Mouse (Mus musculus) liver, embryonic 11.5 days (tissue): Measurements from ENCODE around the gene Mrpl27. TPM values are rescaled to one million over a fixed set of nuclear protein-coding genes. Genes with fewer than 3 reads are reported as not detected.
"Not testable (repeated sequence)": the region's sequence is repeated elsewhere in the genome, so short reads cannot be mapped to it uniquely, and the experiment has no call there.

Source experiments
- ATAC-seq: fragments of 200-750 bp; cut with Nextera tagmentation; replicated peaks from 2 replicates; pipeline ENCODE4 v1.8.0; 2017; ENCODE audit warnings: moderate number of reproducible peaks, mild to moderate bottlenecking, moderate TSS enrichment, moderate library complexity; ENCODE audit not compliant: low FRiP score
- DNase-seq: peaks from one replicate; pipeline ENCODE4 v3.0.0-alpha.2; 2017; ENCODE audit warnings: low spot score
- H3K27ac ChIP-seq: fragments of 300-500 bp; sonication (generic); 2 replicates; pipeline ENCODE4 v1.5.1; 2014; ENCODE audit warnings: mild to moderate bottlenecking, low read depth, low read length, control low read depth
- H3K27me3 ChIP-seq: fragments of 300-500 bp; sonication (generic); replicated peaks from 2 replicates; pipeline ENCODE4 v1.6.1; 2014; ENCODE audit warnings: low read length, mixed read lengths; ENCODE audit not compliant: control insufficient read depth, insufficient read depth
- H3K36me3 ChIP-seq: fragments of 300-500 bp; sonication (generic); 2 replicates; pipeline ENCODE4 v1.6.1; 2014; ENCODE audit warnings: mild to moderate bottlenecking, low read length, moderate library complexity, mixed read lengths; ENCODE audit not compliant: control insufficient read depth, insufficient read depth
- H3K4me1 ChIP-seq: fragments of 300-500 bp; sonication (generic); replicated peaks from 2 replicates; pipeline ENCODE4 v1.6.1; 2014; ENCODE audit warnings: low read length, mixed read lengths; ENCODE audit not compliant: control insufficient read depth, insufficient read depth
- H3K4me2 ChIP-seq: fragments of 300-500 bp; sonication (generic); 2 replicates; pipeline ENCODE4 v1.6.1; 2014; ENCODE audit warnings: mild to moderate bottlenecking, control low read depth, moderate library complexity
- H3K4me3 ChIP-seq: fragments of 300-500 bp; sonication (generic); 2 replicates; pipeline ENCODE4 v1.5.1; 2014; ENCODE audit warnings: low read depth, low read length, control low read depth
- H3K9ac ChIP-seq: fragments of 300-500 bp; sonication (generic); 2 replicates; pipeline ENCODE4 v1.6.1; 2014; ENCODE audit warnings: low read depth, low read length, control low read depth
- H3K9me3 ChIP-seq: fragments of 300-500 bp; sonication (generic); 2 replicates; pipeline ENCODE4 v1.6.1; 2016; ENCODE audit warnings: low read length, inconsistent platforms, mixed read lengths; ENCODE audit not compliant: control insufficient read depth
- WGBS: fragments of 180-500 bp; shearing (Covaris S2); extraction: QIAGEN DNeasy Blood & Tissue Kit; methylation state at CpG from one replicate; pipeline ENCODE4 v1.1.7; 2014; 5-methylcytosine and 5-hydroxymethylcytosine counted together
- polyA plus RNA-seq: library from polyadenylated mRNA; unstranded; fragments of >200 nt; fragmentation: Nextera tagmentation; extraction: Ambion mirVana; gene quantifications from 2 replicates; pipeline ENCODE4 v1.2.1, GENCODE M21; 2014

The Mrpl27 gene
- polyA plus RNA-seq, 1 experiment from 2014 or later, result 132 TPM

GRCm38 (mm10) chr11:94651241-94651640 lies 2.3 kb upstream of the Mrpl27 start:
- H3K4me2 ChIP-seq, result not testable (repeated sequence)
- 93% methylated on average over 5 of the region's 7 CpGs for WGBS

GRCm38 (mm10) chr11:94652973-94653372 lies 594 bp upstream of the Mrpl27 start:
- Histone ChIP-seq H3K9ac (peak overlapping the region; percentile 85), H3K4me1 (peaks cover 5% of the 10 kb centered on the region; the same call in 1 of the 2 replicates), H3K4me2 (peak overlapping the region; percentile 87), H3K27me3 (no peaks in the 10 kb centered on the region), H3K9me3 (no peaks in the 10 kb centered on the region), H3K4me3 (peak overlapping the region; percentile 81), H3K27ac (peak overlapping the region; percentile 92), H3K36me3 (peaks cover 8% of the 10 kb centered on the region; the same call in 1 of the 2 replicates)
- no peak for DNase-seq
- no peak for ATAC-seq
- WGBS, result 36% methylated on average over 8 of the region's 8 CpGs

More at GRCm38 (mm10) chr11:94651241-94651640, 2.3 kb upstream of the Mrpl27 start:
- DNase-seq, H3K9ac ChIP-seq, H3K27ac ChIP-seq, H3K9me3 ChIP-seq, H3K27me3 ChIP-seq, H3K4me1 ChIP-seq, ATAC-seq, H3K4me3 ChIP-seq: not testable (repeated sequence)
- H3K36me3 ChIP-seq, result peaks cover 21% of the 10 kb centered on the region

- no peak overlapping the region for H3K27ac ChIP-seq
- ATAC-seq, result no peak
- H3K9ac ChIP-seq, result no peak overlapping the region
- no peak overlapping the region for H3K4me3 ChIP-seq
- peaks cover 19% of the 10 kb centered on the region; the same call in 1 of the 2 replicates for H3K36me3 ChIP-seq
- DNase-seq, result no peak
- 67% methylated on average over 1 of the region's 1 CpGs for WGBS
- H3K4me2 ChIP-seq, result no peak overlapping the region
- no peaks in the 10 kb centered on the region for H3K4me1 ChIP-seq
- H3K9me3 ChIP-seq, result no peaks in the 10 kb centered on the region
- H3K27me3 ChIP-seq, result no peaks in the 10 kb centered on the region
These were observed 7.8 kb downstream of the Mrpl27 start for GRCm38 (mm10) chr11:94661344-94661743.

GRCm38 (mm10) chr11:94665281-94665680 lies 11.7 kb downstream of the Mrpl27 start:
- no peak for DNase-seq
- ATAC-seq, result no peak
- H3K27me3 ChIP-seq, result no peaks in the 10 kb centered on the region
- no peaks in the 10 kb centered on the region for H3K9me3 ChIP-seq
- H3K9ac ChIP-seq, result no peak overlapping the region
- H3K4me3 ChIP-seq, result no peak overlapping the region
- 83% methylated on average over 6 of the region's 6 CpGs for WGBS
- H3K4me1 ChIP-seq, result no peaks in the 10 kb centered on the region
- H3K36me3 ChIP-seq, result peaks cover 38% of the 10 kb centered on the region
- no peak overlapping the region for H3K27ac ChIP-seq
- no peak overlapping the region for H3K4me2 ChIP-seq

GRCm38 (mm10) chr11:94674984-94675383 lies 21.4 kb downstream of the Mrpl27 start:
- H3K9me3 ChIP-seq, result no peaks in the 10 kb centered on the region
- no peak overlapping the region for H3K4me2 ChIP-seq
- no peak overlapping the region for H3K27ac ChIP-seq
- H3K4me3 ChIP-seq, result no peak overlapping the region
- H3K27me3 ChIP-seq, result no peaks in the 10 kb centered on the region
- ATAC-seq (no peak), DNase-seq (no peak)
- no peak overlapping the region for H3K9ac ChIP-seq
- WGBS, result 77% methylated on average over 5 of the region's 5 CpGs
- H3K4me1 ChIP-seq, result peaks cover 11% of the 10 kb centered on the region
- H3K36me3 ChIP-seq, result peaks cover 3% of the 10 kb centered on the region; the same call in 1 of the 2 replicates

GRCm38 (mm10) chr11:94675446-94675845 lies 21.9 kb downstream of the Mrpl27 start:
- WGBS, result 82% methylated on average over 5 of the region's 5 CpGs
- Histone ChIP-seq H3K4me2 (no peak overlapping the region), H3K36me3 (no peaks in the 10 kb centered on the region; the same call in 1 of the 2 replicates), H3K9ac (no peak overlapping the region), H3K9me3 (no peaks in the 10 kb centered on the region), H3K4me1 (peaks cover 11% of the 10 kb centered on the region), H3K4me3 (no peak overlapping the region), H3K27ac (no peak overlapping the region), H3K27me3 (no peaks in the 10 kb centered on the region)
- ATAC-seq, result no peak
- no peak for DNase-seq

- no peak for DNase-seq
- H3K27me3 ChIP-seq, result no peaks in the 10 kb centered on the region
- H3K4me1 ChIP-seq, result peaks cover 11% of the 10 kb centered on the region
- no peak overlapping the region for H3K27ac ChIP-seq
- H3K4me2 ChIP-seq, result peak overlapping the region; percentile 87
- H3K9me3 ChIP-seq, result no peaks in the 10 kb centered on the region
- 37% methylated on average over 4 of the region's 4 CpGs for WGBS
- ATAC-seq, result no peak
- no peaks in the 10 kb centered on the region; the same call in 1 of the 2 replicates for H3K36me3 ChIP-seq
- H3K4me3 ChIP-seq, result peak overlapping the region; percentile 96
- H3K9ac ChIP-seq, result peak overlapping the region; percentile 96
These were observed 22.7 kb downstream of the Mrpl27 start for GRCm38 (mm10) chr11:94676308-94676707.

- Histone ChIP-seq H3K9ac (peak within 1 kb of the TSS; percentile 96), H3K27me3 (no peaks in the 10 kb centered on the region), H3K4me2 (peak within 1 kb of the TSS; percentile 87), H3K9me3 (no peaks in the 10 kb centered on the region), H3K27ac (peak within 1 kb of the TSS; percentile 80), H3K36me3 (no peaks in the 10 kb centered on the region; the same call in 1 of the 2 replicates), H3K4me1 (peaks cover 11% of the 10 kb centered on the region), H3K4me3 (peak within 1 kb of the TSS; percentile 96)
- ATAC-seq (peak; percentile 96), DNase-seq (peak; percentile 92)
- WGBS, result under 1% methylated on average over 82 of the region's 82 CpGs
These were observed 23.4 kb downstream of the Mrpl27 start, which contains the start of gene Xylt2 for GRCm38 (mm10) chr11:94676754-94677606. Xylt2 (minus strand) TSS chr11:94677515.
